8 mouse cellular contexts compared by ENCODE assay signal in genomic region chr9:31082054-31082666, GRCm38 (mm10). TPM values are rescaled to one million over a fixed set of nuclear protein-coding genes. Genes with fewer than 3 reads are reported as not detected.
DNase-seq lines count a peak whose midpoint lies in the region; ATAC-seq and TF ChIP-seq lines count a peak whose summit lies in the region.

No protein-coding gene starts in this region.

- POLR2A ChIA-PET in Patski (lab: Charles Lee), result no interaction called here

- peak overlapping the region; percentile 35; the same call in 1 of the 2 replicates for H3K9ac ChIP-seq in hindbrain, embryonic 13.5 days

- H3K4me3 ChIP-seq in hindbrain, embryonic 13.5 days, result peak overlapping the region; percentile 27

- peaks cover 5% of the 10 kb centered on the region for H3K27me3 ChIP-seq in Patski
- peaks cover 10% of the 10 kb centered on the region for H3K27me3 ChIP-seq in hindbrain, embryonic 13.5 days

- 8% methylated on average over 15 of the region's 15 CpGs for WGBS in hindbrain, embryonic 13.5 days

- no peaks in the 10 kb centered on the region for H3K36me3 ChIP-seq in hindbrain, embryonic 13.5 days

- H3K27ac ChIP-seq in hindbrain, embryonic 13.5 days, result no peak overlapping the region

- peak overlapping the region; percentile 54 for H3K4me2 ChIP-seq in hindbrain, embryonic 13.5 days

- DNase-seq in Patski (ENCODE audit: low read depth, low spot score), result peak; percentile 12
- DNase-seq in cerebellum, adult 9-11 months, result peak; percentile 69
- peak; percentile 43 to 89 for DNase-seq in frontal cortex, adult 2 months (ENCODE audit: extremely low spot score in 1 of 2, low spot score in 1 of 2)
- DNase-seq in layer of hippocampus, postnatal 10 days (ENCODE audit: low spot score in 2 of 2), result peak; percentile 82 to 83
- peak; percentile 86 for DNase-seq in lung, postnatal 36 days
- peak; percentile 59 for DNase-seq in retina, postnatal 7 days (ENCODE audit: low read depth, low spot score)
- peak; percentile 52 for DNase-seq in urinary bladder, postnatal 10 days (ENCODE audit: low spot score)

- H3K9me3 ChIP-seq in hindbrain, embryonic 13.5 days, result no peaks in the 10 kb centered on the region

- peaks cover 9% of the 10 kb centered on the region for H3K4me1 ChIP-seq in hindbrain, embryonic 13.5 days (replicated peaks)

- ATAC-seq in Patski, result peak; percentile 37
- peak; percentile 52; the same call in 1 of the 2 replicates for ATAC-seq in hindbrain, embryonic 13.5 days (ENCODE audit: low FRiP score)

- in situ Hi-C loops in Patski (cut with MboI; ENCODE audit: low pct_unique_long_range_greater_than_20kb), result loop anchor here (25.0 kb wide), 1 partner anchor 320 kb away; no protein-coding TSS in a partner anchor

- peak; percentile 88 for TF ChIP-seq CTCF in Patski (IDR thresholded peaks at IDR 0.05)

- CTCF ChIA-PET in Patski (lab: Charles Lee), result interaction anchor here (1.0 to 1.6 kb wide), 3 partner anchors 142 to 602 kb away, joined by 4 to 9 read pairs (median 7); no protein-coding TSS in a partner anchor

RNA-seq across cellular contexts. Expression of gene St14, which starts 49.5 kb away (rescaled TPM):
- polyA plus RNA-seq in Patski (2021), result not detected
- polyA plus RNA-seq in frontal cortex, adult 2 months (2012; rRNA removed), result 0.56 and 0.76 TPM in 2 replicates
- polyA plus RNA-seq in hindbrain, embryonic 13.5 days (2015; fragmentation: Nextera tagmentation; extraction: Ambion mirVana), result 0.42 and 0.71 TPM in 2 replicates
- total RNA-seq in layer of hippocampus, postnatal 10 days (2021), result under 1 TPM; 0.74 to 0.82 TPM

RNA-seq across cellular contexts. Expression of gene Zbtb44, which starts 51.7 kb away (rescaled TPM):
- 11.3 TPM for polyA plus RNA-seq in Patski (2021)
- 8.4 and 9.5 TPM in 2 replicates for polyA plus RNA-seq in frontal cortex, adult 2 months (2012; rRNA removed)
- 4.1 and 4.8 TPM in 2 replicates for polyA plus RNA-seq in hindbrain, embryonic 13.5 days (2015; fragmentation: Nextera tagmentation; extraction: Ambion mirVana)
- total RNA-seq in layer of hippocampus, postnatal 10 days (2021), result 10 to 100 TPM; 34.6 to 35.7 TPM

Comparison
In these comparisons a context has a peak if more than half of its experiments do, and no peak if none do; other contexts are left out.
1. DNase-seq: peak in every context shown above with its lines; median percentile 86 in lung, postnatal 36 days; 82 in layer of hippocampus, postnatal 10 days; 69 in cerebellum, adult 9-11 months; 66 in frontal cortex, adult 2 months; 59 in retina, postnatal 7 days; 52 in urinary bladder, postnatal 10 days; 12 in Patski.